19 mouse cellular contexts compared by ENCODE assay signal in the genomic region with DNA sequence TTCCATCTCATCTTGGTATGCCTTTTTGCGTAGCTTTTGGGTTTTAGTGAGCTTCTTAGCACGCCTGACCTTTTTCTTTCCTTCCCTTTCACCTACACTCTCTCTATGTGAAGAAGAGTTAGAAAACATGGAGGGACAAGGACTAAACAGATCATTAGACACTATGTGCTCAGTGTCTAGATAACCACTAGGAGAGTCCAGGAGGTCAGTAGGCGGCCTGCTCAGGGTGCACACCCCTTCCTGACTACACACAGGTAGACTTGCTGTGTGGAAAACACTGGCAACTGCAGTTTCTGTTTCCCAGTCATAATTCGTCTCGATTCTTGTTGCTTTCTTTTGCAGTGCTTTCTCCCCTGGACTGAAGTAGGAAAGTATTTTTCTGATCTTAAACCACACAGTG.
"Had no signal": no experiment of that assay in that cellular context is flagged by ENCODE, and none has a peak within 500 bp of the region (broad histone marks: within the 10 kb centered on the region; RNA-seq: fewer than 3 reads in every experiment).

No protein-coding gene starts in this region.

- H3K4me2 ChIP-seq: lung, embryonic 14.5 days; midbrain, embryonic 12.5 days; neural tube, embryonic 13.5 days; neural tube, embryonic 15.5 days had no signal

- H3K4me3 ChIP-seq: midbrain, embryonic 10.5 days; midbrain, embryonic 12.5 days; myocyte; neural tube, embryonic 13.5 days; neural tube, embryonic 15.5 days had no signal

- H3K4me1 ChIP-seq: midbrain, embryonic 10.5 days; midbrain, embryonic 12.5 days; neural tube, embryonic 13.5 days; neural tube, embryonic 15.5 days had no signal

- H3K9me3 ChIP-seq: midbrain, embryonic 10.5 days; midbrain, embryonic 12.5 days; neural tube, embryonic 13.5 days; neural tube, embryonic 15.5 days had no signal

- H3K9ac ChIP-seq: lung, embryonic 14.5 days; midbrain, embryonic 12.5 days; neural tube, embryonic 13.5 days; neural tube, embryonic 15.5 days had no signal

- H3K36me3 ChIP-seq: midbrain, embryonic 10.5 days; midbrain, embryonic 12.5 days; neural tube, embryonic 13.5 days; neural tube, embryonic 15.5 days had no signal

- H3K27ac ChIP-seq: midbrain, embryonic 10.5 days; midbrain, embryonic 12.5 days; neural tube, embryonic 13.5 days; neural tube, embryonic 15.5 days had no signal

- ATAC-seq: midbrain, embryonic 16.5 days had no signal

- DNase-seq: lung, adult 18-20 months; lung, embryonic 14.5 days; lung, postnatal 10 days; lung, postnatal 4 days; midbrain, embryonic 14.5 days; retina, postnatal 1 day; right cerebral cortex, adult 18-20 months; right cerebral cortex, postnatal 25 days; right cerebral cortex, postnatal 4 days; spleen, adult 18-20 months; thymus, adult 18-20 months; thymus, postnatal 14 days; thymus, postnatal 36 days had no signal

- H3K27me3 ChIP-seq: midbrain, embryonic 12.5 days; neural tube, embryonic 13.5 days; neural tube, embryonic 15.5 days had no signal
